Mouse (Mus musculus): ENCODE measurements around the gene 4931406P16Rik.

The 4931406P16Rik gene

DNA sequence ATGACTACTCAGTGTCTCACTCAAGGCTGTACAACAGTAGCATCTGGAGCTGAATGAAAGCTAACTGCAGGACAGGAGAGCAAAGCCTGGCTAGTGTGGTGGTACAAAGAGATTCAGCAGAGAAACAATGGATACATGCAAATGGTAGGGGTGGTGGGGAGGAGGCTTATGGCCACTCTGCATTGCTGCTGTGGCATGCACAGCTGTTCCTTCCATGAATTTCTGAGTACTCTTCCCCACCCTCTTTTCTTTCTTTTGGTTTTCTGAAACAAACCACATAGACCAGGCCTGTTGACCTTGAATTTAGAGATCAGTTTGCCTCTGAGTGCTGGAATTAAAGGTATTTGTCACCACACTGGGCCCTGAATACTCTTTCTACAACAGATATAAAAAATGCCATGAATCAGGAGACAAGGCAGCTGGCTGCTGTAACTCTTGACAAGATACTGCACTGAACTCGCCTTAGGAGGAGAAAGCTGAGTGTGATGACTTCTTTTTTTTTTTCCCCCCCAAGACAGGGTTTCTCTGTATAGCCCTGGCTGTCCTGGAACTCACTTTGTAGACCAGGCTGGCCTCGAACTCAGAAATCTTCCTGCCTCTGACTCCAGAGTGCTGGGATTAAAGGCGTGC lies 66.4 kb downstream of the 4931406P16Rik start:
- no peak for DNase-seq (ENCODE audit: low spot score)

GRCm38 (mm10) chr7:34242176-34242575 lies 71.2 kb downstream of the 4931406P16Rik start:
- DNase-seq (ENCODE audit: low spot score): peak; percentile 56

DNA sequence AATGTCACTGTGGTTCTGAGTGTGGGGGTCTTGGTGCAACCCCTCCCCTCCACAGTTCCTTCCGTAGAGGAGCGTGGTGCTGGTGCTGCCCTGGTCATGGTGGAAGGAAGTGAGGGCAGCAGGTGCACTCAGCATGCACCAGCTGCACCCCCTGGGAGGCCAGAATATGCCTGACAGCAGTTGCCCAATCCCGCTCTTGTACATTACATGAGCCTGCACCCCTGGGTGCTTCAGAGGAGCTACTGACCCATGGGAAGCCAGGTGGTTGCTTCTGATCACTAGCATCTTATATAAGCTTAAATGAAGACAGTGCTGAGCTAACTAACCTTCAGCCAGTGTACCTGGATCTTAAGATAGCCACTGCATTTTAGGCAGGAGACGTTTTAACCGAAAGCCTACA lies 75.3 kb downstream of the 4931406P16Rik start:
- no peak for DNase-seq (ENCODE audit: low spot score)

GRCm38 (mm10) chr7:34235602-34236001 lies 77.7 kb downstream of the 4931406P16Rik start:
- no peak for DNase-seq (ENCODE audit: low spot score)

DNA sequence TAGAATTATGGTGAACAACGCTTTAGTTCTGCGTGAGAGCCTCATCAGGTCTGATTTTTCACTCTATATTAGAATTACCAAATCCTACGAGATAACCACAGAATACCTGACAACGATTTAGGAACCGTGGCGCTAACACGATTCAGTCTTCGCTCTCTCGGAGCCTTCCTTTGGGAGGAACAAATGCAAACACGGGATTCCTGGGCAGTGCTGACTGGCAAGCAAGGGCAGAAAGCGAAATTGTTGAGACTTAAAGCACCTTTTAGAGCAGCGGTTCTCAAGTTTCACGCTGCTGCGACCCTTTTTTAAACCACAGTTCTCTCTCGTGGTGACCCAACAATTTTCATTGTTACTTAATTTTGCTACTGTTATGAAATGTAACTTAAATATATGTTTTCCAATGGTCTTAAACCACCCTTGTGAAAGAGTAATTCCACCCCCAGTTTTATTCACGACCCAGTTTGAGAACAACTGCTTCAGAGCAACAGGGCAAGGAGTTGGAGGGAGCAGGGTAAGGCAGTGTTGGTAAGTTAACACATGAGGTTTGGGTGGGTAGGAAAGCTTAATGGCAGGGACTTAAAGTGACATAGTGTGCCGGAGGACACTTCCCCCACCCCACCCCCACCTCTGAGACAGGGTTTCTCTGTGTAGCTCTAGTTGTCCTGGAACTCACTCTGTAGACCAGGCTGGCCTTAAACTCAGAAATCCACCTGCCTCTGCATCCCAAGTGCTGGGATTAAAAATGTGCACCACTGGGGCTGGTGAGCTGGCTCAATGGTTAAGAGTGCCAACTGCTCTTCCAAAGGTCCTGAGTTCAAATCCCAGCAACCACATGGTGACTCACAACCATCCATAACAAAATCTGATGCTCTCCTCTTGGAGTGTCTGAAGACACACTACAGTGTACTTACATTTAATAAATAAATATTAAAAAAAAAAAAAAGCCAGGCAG lies 78.5 kb downstream of the 4931406P16Rik start:
- DNase-seq (ENCODE audit: low spot score): no peak

DNA sequence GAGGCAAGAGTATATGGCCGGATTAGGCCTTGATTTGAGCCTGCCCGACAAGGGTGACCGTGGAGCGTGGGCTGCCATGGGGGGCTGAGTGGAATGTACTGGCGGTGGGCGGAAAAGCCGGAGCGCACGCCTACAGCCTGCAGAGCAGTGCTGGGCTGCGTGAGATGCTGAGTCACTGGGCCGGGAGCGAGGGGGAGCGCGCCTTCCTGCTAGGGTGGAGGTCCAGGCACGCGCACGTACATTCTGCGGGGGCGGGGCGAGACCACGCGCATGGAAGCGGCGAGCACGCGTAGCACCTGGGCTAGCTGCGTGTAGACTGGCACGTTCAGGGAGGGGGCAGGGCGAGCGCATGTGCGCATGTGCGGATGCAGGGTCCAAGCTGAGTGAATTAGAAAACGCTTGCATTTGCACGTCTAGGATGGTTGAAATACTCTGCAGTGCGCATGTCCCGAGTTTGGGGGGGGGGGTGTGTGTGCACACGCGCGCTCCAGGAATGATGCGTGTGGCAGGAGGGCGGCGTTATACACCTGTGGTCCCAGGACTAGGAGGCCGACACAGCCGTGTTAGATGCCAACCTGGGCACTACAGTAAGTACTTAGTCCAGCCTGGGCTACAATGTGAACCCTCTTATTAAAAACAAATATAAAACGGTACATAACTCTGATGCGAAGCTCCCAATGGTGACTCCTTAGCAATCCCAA lies 79.3 kb downstream of the 4931406P16Rik start:
- peak; percentile 100 for DNase-seq (ENCODE audit: low spot score)

DNA sequence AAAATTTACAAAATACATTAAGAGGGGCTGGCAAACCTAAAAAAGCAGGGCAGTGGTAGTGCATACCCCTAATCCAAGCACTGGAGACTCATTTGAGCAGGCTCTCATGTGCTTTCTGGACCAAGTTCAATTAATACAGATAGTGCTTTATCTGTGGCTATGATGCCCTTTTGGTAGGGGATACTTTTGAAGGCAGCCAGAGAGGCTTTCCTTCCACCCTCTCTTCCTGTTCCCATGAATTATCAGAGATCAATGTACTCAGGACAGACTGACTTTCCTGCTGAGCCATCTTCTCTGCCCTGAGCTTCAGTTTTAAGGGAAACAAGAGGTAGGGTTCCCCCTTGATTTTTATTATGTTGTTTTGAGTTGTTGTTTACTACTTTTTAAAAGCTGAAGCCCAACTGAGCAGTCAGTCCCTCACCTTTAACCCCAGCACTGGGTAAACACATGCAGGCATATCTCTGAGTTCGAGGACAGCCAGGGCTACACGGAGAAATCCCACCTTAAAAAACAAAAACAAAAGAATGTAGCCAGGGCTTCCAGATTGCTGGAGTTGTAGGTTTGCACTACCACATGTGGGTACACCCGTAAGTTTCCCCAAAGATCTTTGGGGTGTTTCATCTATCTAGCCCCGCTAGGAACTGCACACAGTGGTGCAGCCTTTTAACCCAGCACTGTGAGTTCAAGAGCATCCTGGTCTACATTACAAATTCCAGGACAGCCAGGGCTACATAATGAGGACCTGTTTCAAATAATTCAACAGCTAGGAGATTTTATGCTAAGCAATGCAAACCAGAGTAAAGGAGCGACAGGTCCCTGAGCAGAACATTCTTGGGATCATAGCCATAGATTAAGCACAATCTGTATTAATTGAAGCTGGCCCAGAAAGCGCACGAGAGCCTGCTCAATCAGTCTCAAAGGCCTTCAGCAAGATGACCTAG lies 80.3 kb downstream of the 4931406P16Rik start:
- DNase-seq (ENCODE audit: low spot score): no peak

- DNase-seq (ENCODE audit: low spot score): peak; percentile 77
Observed at GRCm38 (mm10) chr7:34230116-34230515, 83.2 kb downstream of the 4931406P16Rik start, which contains the start of gene Gpi1. TSS of gene Gpi1 (minus strand) at chr7:34230336.

- peak; percentile 68 for DNase-seq (ENCODE audit: low spot score)
Observed at GRCm38 (mm10) chr7:34229691-34230111, 83.7 kb downstream of the 4931406P16Rik start.

DNA sequence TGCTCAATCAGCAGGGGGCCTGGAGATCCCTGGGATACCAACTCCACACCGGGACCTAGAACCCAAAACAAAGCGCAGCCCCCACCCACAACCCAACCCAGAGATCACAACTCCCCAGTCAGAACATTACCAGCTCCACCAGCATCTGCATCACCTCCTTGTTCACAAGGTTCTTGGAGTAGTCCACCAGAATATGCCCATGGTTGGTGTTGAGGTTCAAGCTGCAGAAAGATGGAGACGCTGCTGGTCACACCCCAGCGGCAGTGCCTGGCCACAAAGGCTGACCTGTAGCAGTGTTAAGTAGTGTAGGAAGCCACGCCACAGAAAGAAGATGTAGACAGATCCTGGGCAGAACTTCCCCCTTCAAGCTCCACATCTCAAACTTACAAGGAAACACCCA lies 84.2 kb downstream of the 4931406P16Rik start:
- DNase-seq (ENCODE audit: low spot score): no peak

GRCm38 (mm10) chr7:34228641-34229040 lies 84.7 kb downstream of the 4931406P16Rik start:
- DNase-seq (ENCODE audit: low spot score): no peak

GRCm38 (mm10) chr7:34226846-34227245 lies 86.5 kb downstream of the 4931406P16Rik start:
- DNase-seq (ENCODE audit: low spot score): no peak

DNA sequence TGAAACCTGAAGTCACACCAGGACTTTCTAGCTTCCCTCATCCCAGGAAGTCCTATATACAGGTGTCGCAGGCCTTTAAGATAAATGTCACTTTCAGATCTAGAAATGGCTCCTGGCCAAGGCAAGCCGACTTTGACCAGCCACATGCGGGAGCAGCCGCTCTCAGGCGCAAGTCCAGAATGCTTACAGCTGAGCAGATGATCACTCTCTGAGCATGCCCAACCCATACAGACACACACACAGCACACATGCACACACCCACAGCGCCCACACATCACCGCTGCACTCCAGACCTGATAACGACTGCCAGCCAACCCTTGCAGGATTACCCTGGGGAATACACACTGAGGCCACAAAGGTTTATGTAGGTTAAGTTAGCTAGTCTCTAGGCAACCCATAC lies 87.3 kb downstream of the 4931406P16Rik start:
- peak; percentile 39 for DNase-seq (ENCODE audit: low spot score)

GRCm38 (mm10) chr7:34224308-34224707 lies 89.0 kb downstream of the 4931406P16Rik start:
- DNase-seq (ENCODE audit: low spot score): no peak

- no peak for DNase-seq (ENCODE audit: low spot score)
Observed at GRCm38 (mm10) chr7:34222340-34222739, 91.0 kb downstream of the 4931406P16Rik start.

DNA sequence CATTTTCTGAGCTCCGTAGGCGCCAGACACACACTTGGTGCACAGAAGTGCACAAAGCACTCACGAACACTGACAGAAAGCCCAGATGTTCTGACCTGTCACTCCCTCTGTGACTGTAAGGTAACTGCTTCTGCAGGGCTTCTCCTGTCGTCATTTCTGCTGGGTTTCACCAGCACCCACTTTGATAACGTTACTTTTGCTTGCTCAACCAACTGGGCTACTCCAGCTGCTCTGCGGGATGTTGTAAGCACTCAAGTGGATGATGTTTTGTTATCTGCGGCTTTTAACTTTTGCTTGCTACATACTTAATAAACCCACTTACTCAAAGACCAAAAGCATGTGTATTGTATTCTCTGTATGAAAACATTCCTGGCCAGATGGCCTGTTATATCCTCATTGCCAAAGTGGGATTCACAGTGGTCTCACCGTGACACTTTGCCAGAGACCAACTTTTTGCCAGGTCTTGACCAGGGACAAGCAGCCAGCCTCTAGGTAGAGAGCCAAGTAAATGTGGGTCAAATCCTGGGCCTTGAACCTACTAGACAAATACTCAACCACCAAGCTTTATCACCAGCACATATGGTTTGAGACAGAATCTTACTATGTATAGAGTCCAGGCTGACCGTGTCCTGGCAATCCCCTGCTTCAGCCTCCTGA lies 91.6 kb downstream of the 4931406P16Rik start:
- DNase-seq (ENCODE audit: low spot score): no peak

DNA sequence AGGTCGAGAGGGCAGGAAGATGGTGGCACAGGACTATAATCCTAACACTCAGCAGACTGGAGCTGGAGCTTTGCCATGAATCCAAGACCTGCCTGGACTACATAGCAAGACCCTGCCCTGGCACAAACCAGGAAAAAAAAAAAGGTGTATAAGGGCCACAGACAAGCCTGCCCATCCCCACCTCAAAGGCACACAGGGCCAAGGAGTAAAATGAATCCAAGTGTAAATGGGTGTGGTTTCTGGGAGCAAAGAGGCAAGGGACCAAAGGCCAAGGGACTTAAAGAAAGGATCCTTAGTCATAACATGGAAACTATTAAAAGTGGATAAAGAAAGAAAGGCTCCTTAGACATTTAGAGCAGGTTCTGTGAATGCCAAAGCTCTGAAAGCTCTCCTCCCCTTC lies 94.9 kb downstream of the 4931406P16Rik start:
- no peak for DNase-seq (ENCODE audit: low spot score)

- no peak for DNase-seq (ENCODE audit: low spot score)
Observed at GRCm38 (mm10) chr7:34216474-34216873, 96.9 kb downstream of the 4931406P16Rik start.

GRCm38 (mm10) chr7:34215481-34215880 lies 97.9 kb downstream of the 4931406P16Rik start:
- DNase-seq (ENCODE audit: low spot score): no peak

DNA sequence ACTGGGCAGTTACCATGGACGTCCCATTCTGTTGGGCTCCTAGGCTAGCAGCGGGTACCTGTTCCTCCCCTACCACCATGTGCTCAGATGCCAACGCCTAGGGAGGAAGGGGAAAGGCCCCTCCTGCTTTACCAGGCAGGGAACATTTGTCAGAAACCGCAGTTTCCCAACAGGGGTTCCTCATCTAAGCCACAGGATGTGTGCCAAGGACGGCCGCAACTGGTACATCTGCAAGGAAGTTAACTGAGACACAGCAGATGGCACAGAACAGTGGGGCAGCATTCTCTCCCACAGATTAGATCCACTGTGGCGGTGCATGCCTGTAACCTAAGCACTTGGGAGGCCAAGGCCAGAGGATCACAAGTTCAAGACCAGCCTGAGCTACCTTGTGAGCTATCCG lies 98.7 kb downstream of the 4931406P16Rik start:
- peak; percentile 57 for DNase-seq (ENCODE audit: low spot score)

DNA sequence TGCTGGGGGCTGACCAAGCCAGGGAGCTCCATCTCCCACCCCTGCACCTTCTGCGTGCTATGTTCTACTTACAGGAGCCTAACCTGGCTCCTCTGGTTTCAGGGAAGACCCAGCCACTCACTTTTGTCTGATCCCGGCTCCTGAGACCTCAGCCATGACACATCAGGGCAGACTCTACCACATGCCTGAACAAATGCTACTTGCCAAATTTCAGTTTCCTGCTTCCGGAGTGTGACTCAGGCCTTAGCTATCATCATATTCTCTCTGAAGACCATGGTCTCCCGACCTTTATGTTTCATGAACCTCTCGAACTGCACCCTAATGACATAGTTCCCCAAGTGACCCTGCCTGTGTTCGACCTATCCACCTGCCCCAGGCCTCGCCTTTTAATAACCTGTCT lies 100.1 kb downstream of the 4931406P16Rik start:
- DNase-seq (ENCODE audit: low spot score): no peak
